Mouse (Mus musculus): ENCODE results near the gene Crcp. TPM values are rescaled to one million over a fixed set of nuclear protein-coding genes. Genes with fewer than 3 reads are reported as not detected.

Crcp gene
- polyA plus RNA-seq, 2 experiments from 2014 or later, result 43.7 to 70.6 TPM

GRCm38 (mm10) chr5:130059413-130060328, 30.6 kb downstream of the Crcp start:
- ATAC-seq, result no peak

- no peak for ATAC-seq
Measured at GRCm38 (mm10) chr5:130060329-130060665, 31.2 kb downstream of the Crcp start.

- ATAC-seq, result no peak
Measured at GRCm38 (mm10) chr5:130062096-130062495, 33.0 kb downstream of the Crcp start.

- no peak for ATAC-seq
Measured at GRCm38 (mm10) chr5:130063760-130064159, 34.7 kb downstream of the Crcp start.

- ATAC-seq, result no peak
Measured at GRCm38 (mm10) chr5:130065579-130065978, 36.5 kb downstream of the Crcp start.

GRCm38 (mm10) chr5:130067841-130068264, 38.8 kb downstream of the Crcp start:
- ATAC-seq, result no peak

GRCm38 (mm10) chr5:130073026-130073425, 43.9 kb downstream of the Crcp start, which contains the start of gene Tpst1:
TSS of gene Tpst1 (plus strand) at chr5:130073326.
- no peak for ATAC-seq

- ATAC-seq, result no peak
Measured at GRCm38 (mm10) chr5:130074491-130074890, 45.4 kb downstream of the Crcp start.

- ATAC-seq, result no peak
Measured at GRCm38 (mm10) chr5:130076396-130076795, 47.3 kb downstream of the Crcp start.

GRCm38 (mm10) chr5:130078096-130078833, 49.2 kb downstream of the Crcp start:
- ATAC-seq, result no peak

GRCm38 (mm10) chr5:130078834-130079156, 49.7 kb downstream of the Crcp start:
- peak; percentile 7 for ATAC-seq

GRCm38 (mm10) chr5:130079202-130080050, 50.3 kb downstream of the Crcp start:
- ATAC-seq, result peak; percentile 95

- ATAC-seq, result no peak
Measured at GRCm38 (mm10) chr5:130080051-130080681, 51.1 kb downstream of the Crcp start.

- ATAC-seq, result no peak
Measured at GRCm38 (mm10) chr5:130081181-130081881, 52.2 kb downstream of the Crcp start.

GRCm38 (mm10) chr5:130082431-130082830, 53.3 kb downstream of the Crcp start:
- ATAC-seq, result no peak

GRCm38 (mm10) chr5:130084271-130084670, 55.2 kb downstream of the Crcp start:
- no peak for ATAC-seq

- no peak for ATAC-seq
Measured at GRCm38 (mm10) chr5:130088008-130088407, 58.9 kb downstream of the Crcp start.

GRCm38 (mm10) chr5:130088612-130089011, 59.5 kb downstream of the Crcp start:
- ATAC-seq, result no peak

GRCm38 (mm10) chr5:130089177-130089576, 60.1 kb downstream of the Crcp start:
- ATAC-seq, result no peak

GRCm38 (mm10) chr5:130089626-130090393, 60.7 kb downstream of the Crcp start:
- ATAC-seq, result no peak

GRCm38 (mm10) chr5:130096754-130097153, 67.7 kb downstream of the Crcp start:
- ATAC-seq, result no peak
